Mouse (Mus musculus): ENCODE results near the gene Sdhb. TPM values are rescaled to one million over a fixed set of nuclear protein-coding genes. Genes with fewer than 3 reads are reported as not detected.
A peak's percentile ranks its signal among the peaks of the same experiment; 100 is the strongest.

Sdhb gene
- total and polyA plus RNA-seq, 3 experiments: 1,030 to 1,344 (median 1,126) TPM

DNA sequence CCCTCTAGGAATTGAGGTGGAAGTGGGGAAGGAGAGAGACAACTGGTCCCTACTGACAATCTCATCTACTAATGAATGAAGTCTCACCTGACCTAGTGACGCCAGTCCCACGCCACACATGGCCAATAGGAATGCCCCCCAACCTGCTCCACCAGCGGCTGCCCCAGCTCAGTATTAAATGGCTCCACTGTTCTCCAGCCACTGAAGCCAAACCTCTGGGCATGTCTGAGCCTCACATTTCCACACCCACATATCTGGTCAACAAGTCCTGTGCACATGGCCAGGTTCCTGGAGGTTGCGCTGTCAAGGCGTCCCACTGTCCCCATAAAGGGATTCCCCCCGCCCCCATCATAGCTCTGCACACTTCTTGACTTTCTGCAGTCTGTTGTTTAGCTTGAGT lies 23.5 kb downstream of the Sdhb start:
- Histone ChIP-seq H3K27me3 (ENCODE audit: control insufficient read depth, insufficient read depth, low read length) (no peaks in the 10 kb centered on the region), H3K4me1 (ENCODE audit: control insufficient read depth, insufficient read depth, low read length) (no peaks in the 10 kb centered on the region), H3K36me3 (ENCODE audit: control insufficient read depth, insufficient read depth, low read length) (no peaks in the 10 kb centered on the region), H3K79me2 (replicated peaks; ENCODE audit: control insufficient read depth, insufficient read depth, low read length) (no peaks in the 10 kb centered on the region; the same call in none of the 2 replicates), H3K4me3 (no peak overlapping the region), H3K9ac (ENCODE audit: low read depth, low read length) (no peak overlapping the region), H3K27ac (no peak overlapping the region)
- DNase-seq: no peak
- 89% methylated on average over 6 of the region's 6 CpGs for WGBS
- no peak for TF ChIP-seq POLR2A (IDR thresholded peaks at IDR 0.05; ENCODE audit: insufficient read depth, low read depth, low read length)
- TF ChIP-seq EP300 (IDR thresholded peaks at IDR 0.05; ENCODE audit: insufficient read depth, low read depth, low read length): no peak
- TF ChIP-seq CTCF (IDR thresholded peaks at IDR 0.05): no peak
- intact Hi-C loops (cut with DNase I): no loop called here

DNA sequence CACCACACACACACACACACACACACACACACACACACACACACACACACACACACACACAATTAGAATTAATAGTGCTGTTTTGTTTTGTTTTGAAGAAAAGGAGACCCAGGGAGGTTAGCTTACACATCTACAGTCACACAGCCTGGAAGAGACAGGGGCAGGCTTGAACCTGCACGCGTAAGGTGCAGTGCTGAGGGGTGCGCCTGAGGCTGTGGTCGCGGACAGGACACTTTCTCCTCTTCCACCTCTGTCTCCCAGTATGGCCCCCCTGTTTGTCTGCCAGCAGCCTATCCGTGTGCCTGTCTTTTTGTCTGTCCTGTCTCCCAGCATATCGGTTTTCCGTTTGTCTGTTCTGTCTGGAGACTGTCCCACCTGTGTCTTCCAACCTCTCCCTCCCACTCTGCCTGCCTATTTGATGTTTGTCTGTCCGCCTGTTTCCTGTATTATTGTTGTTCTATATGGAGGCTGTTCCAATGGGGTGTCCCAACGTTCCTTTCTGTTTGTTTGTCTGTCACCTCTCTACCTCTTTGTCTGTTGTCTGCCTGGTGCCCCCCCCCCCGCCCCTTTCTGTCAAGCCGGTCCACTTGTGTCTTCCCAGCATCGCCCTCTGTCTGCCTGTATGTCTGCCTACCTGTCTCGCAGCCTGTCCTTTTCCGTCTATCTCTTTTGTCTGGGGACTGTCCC lies 25.2 kb downstream of the Sdhb start:
- Histone ChIP-seq H3K36me3 (ENCODE audit: control insufficient read depth, insufficient read depth, low read length) (no peaks in the 10 kb centered on the region), H3K4me3 (peak overlapping the region; percentile 88), H3K9ac (ENCODE audit: low read depth, low read length) (peak overlapping the region; percentile 29), H3K4me1 (ENCODE audit: control insufficient read depth, insufficient read depth, low read length) (no peaks in the 10 kb centered on the region), H3K27ac (no peak overlapping the region), H3K27me3 (ENCODE audit: control insufficient read depth, insufficient read depth, low read length) (no peaks in the 10 kb centered on the region), H3K79me2 (replicated peaks; ENCODE audit: control insufficient read depth, insufficient read depth, low read length) (no peaks in the 10 kb centered on the region; the same call in none of the 2 replicates)
- 32% methylated on average over 15 of the region's 15 CpGs for WGBS
- TF ChIP-seq EP300 (IDR thresholded peaks at IDR 0.05; ENCODE audit: insufficient read depth, low read depth, low read length): no peak
- TF ChIP-seq CTCF (IDR thresholded peaks at IDR 0.05): no peak
- TF ChIP-seq POLR2A (IDR thresholded peaks at IDR 0.05; ENCODE audit: insufficient read depth, low read depth, low read length): no peak
- DNase-seq: no peak
- intact Hi-C loops (cut with DNase I): loop anchor here (2.0 kb wide), 2 partner anchors 25 to 45 kb away; partner anchors contain the start of gene Sdhb

DNA sequence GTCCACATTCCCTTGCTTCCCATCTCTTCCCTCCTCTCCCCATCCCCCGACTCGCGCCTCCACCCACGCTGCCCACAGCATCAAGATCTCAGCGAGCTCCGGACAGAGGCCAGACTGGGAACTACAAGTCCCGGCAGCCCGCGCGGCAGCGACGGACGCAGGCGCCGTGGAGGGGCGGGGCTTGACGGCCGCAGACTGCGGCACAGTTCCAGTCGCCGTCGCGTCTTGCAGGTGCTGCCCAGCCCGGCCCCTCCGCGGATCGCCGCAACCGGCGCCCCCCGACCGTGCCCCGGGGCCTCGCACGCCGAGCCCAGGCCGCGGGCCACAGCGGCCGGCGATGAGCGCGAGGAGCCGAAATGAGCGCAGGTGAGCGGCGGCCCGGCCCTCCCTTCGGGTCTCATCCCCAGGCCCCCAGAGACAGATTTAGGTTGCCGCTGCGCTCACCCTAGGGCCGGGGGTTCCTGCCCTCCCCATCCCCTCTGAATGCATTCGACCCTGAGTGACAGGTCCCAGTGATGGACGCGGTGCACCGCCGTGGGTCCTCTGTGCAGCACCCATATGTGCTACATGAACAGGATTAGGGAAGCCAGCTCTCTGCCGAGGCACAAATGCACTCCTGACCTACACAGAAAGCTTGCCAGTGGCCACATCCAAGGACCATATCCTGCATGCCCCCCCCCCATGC lies 25.9 kb downstream of the Sdhb start, which contains the start of gene Atp13a2:
Gene Atp13a2 (plus strand): TSS at position 163 of the 685 bp plus-strand sequence.
- TF ChIP-seq CTCF (IDR thresholded peaks at IDR 0.05): peak; percentile 50
- TF ChIP-seq POLR2A (IDR thresholded peaks at IDR 0.05; ENCODE audit: insufficient read depth, low read depth, low read length): no peak; the same call in 1 of the 2 replicates
- Histone ChIP-seq H3K79me2 (replicated peaks; ENCODE audit: control insufficient read depth, insufficient read depth, low read length) (no peaks in the 10 kb centered on the region; the same call in none of the 2 replicates), H3K27ac (peak within 1 kb of the TSS; percentile 70), H3K9ac (ENCODE audit: low read depth, low read length) (peak within 1 kb of the TSS; percentile 91), H3K4me3 (peak within 1 kb of the TSS; percentile 88), H3K27me3 (ENCODE audit: control insufficient read depth, insufficient read depth, low read length) (no peaks in the 10 kb centered on the region), H3K36me3 (ENCODE audit: control insufficient read depth, insufficient read depth, low read length) (no peaks in the 10 kb centered on the region), H3K4me1 (ENCODE audit: control insufficient read depth, insufficient read depth, low read length) (no peaks in the 10 kb centered on the region)
- WGBS: under 1% methylated on average over 57 of the region's 58 CpGs
- intact Hi-C loops (cut with DNase I): loop anchor here (2.0 kb wide), 2 partner anchors 26 to 44 kb away; partner anchors contain the start of gene Sdhb
- peak; percentile 93 to 97 for DNase-seq

DNA sequence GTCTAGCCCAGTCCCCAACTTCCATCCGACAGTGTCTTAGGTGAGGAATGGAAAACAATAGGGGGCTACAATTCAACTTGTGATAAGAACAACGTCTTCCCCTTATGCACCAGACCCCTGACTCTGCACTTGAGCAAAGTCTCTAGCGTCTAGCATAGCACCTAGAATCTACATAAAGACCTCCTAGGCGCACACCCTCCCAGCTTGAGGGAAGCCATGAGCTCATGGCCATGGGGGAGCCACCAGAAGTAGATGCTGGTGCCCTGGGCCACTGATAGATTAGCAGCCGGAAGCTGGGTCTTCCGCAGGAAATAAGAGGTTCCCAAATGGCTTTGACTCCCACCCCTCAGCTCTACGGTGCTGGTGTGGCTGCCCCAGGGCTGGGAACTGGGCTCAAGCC lies 26.5 kb downstream of the Sdhb start:
- no peak for DNase-seq
- no peaks in the 10 kb centered on the region; the same call in none of the 2 replicates for H3K79me2 ChIP-seq (replicated peaks; ENCODE audit: control insufficient read depth, insufficient read depth, low read length)
- intact Hi-C loops (cut with DNase I): loop anchor here (2.0 kb wide), 2 partner anchors 27 to 43 kb away; partner anchors contain the start of gene Sdhb
- H3K36me3 ChIP-seq (ENCODE audit: control insufficient read depth, insufficient read depth, low read length): no peaks in the 10 kb centered on the region
- no peak overlapping the region; the same call in none of the 2 replicates for H3K27ac ChIP-seq
- 20% methylated on average over 7 of the region's 7 CpGs for WGBS
- no peaks in the 10 kb centered on the region for H3K4me1 ChIP-seq (ENCODE audit: control insufficient read depth, insufficient read depth, low read length)
- peak overlapping the region; percentile 88 for H3K4me3 ChIP-seq
- peak overlapping the region; percentile 91 for H3K9ac ChIP-seq (ENCODE audit: low read depth, low read length)
- no peak for TF ChIP-seq CTCF (IDR thresholded peaks at IDR 0.05)
- TF ChIP-seq EP300 (IDR thresholded peaks at IDR 0.05; ENCODE audit: insufficient read depth, low read depth, low read length): no peak
- TF ChIP-seq POLR2A (IDR thresholded peaks at IDR 0.05; ENCODE audit: insufficient read depth, low read depth, low read length): no peak
- H3K27me3 ChIP-seq (ENCODE audit: control insufficient read depth, insufficient read depth, low read length): no peaks in the 10 kb centered on the region

DNA sequence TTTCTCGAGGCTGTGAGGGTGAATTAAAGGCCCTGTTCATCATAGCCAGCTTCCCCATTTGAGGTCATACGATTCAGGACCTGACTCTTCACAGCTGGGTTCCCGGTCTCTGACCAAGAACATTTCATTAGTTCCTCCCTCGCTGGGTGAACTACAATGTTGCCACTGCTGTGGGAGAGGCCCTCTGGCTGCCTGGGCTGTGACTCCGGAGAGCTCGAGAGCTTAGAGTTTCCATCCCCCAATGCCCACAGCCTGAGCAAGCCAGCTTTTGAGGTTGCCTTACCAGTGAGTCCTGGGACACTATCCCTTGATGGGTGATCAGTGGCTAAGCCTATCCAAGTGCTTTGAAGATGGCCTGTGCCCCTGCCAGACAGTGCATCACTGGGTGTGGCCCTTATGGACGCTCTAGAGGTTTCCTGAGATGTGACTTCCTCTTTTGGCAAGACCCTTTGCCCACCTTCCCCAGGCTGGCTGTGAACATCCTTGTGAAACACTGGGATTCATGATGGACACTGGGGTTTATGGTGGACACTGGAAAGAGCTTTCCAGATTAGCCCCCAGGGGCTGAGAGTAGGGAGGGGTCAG lies 27.8 kb downstream of the Sdhb start:
- peak; percentile 34 to 49 for DNase-seq
- intact Hi-C loops (cut with DNase I): no loop called here
- Histone ChIP-seq H3K27me3 (ENCODE audit: control insufficient read depth, insufficient read depth, low read length) (no peaks in the 10 kb centered on the region), H3K4me1 (ENCODE audit: control insufficient read depth, insufficient read depth, low read length) (no peaks in the 10 kb centered on the region), H3K4me3 (no peak overlapping the region), H3K36me3 (ENCODE audit: control insufficient read depth, insufficient read depth, low read length) (no peaks in the 10 kb centered on the region), H3K79me2 (replicated peaks; ENCODE audit: control insufficient read depth, insufficient read depth, low read length) (no peaks in the 10 kb centered on the region; the same call in none of the 2 replicates), H3K9ac (ENCODE audit: low read depth, low read length) (no peak overlapping the region), H3K27ac (no peak overlapping the region)
- WGBS: 67% methylated on average over 7 of the region's 7 CpGs
- TF ChIP-seq POLR2A (IDR thresholded peaks at IDR 0.05; ENCODE audit: insufficient read depth, low read depth, low read length) (no peak), EP300 (IDR thresholded peaks at IDR 0.05; ENCODE audit: insufficient read depth, low read depth, low read length) (no peak), CTCF (IDR thresholded peaks at IDR 0.05) (no peak)

Measured in heart, adult 2 months (tissue).